Mouse (Mus musculus) midbrain, embryonic 16.5 days (tissue): Measurements from ENCODE around the gene Agap2. TPM values are rescaled to one million over a fixed set of nuclear protein-coding genes. Genes with fewer than 3 reads are reported as not detected.

Experiments used
- ATAC-seq: fragments of 200-750 bp; cut with Nextera tagmentation; 2 replicates; pipeline ENCODE4 v1.8.0; 2017; ENCODE audit warnings: moderate TSS enrichment
- H3K27ac ChIP-seq: fragments of 300-500 bp; sonication (generic); 2 replicates; pipeline ENCODE4 v1.5.1; 2014; ENCODE audit warnings: mild to moderate bottlenecking, low read length, mixed read lengths
- H3K27me3 ChIP-seq: fragments of 300-500 bp; sonication (generic); 2 replicates; pipeline ENCODE4 v1.6.1; 2014; ENCODE audit warnings: low read depth, low read length, mixed read lengths; ENCODE audit not compliant: control insufficient read depth, insufficient read depth
- H3K36me3 ChIP-seq: fragments of 300-500 bp; sonication (generic); 2 replicates; pipeline ENCODE4 v1.6.1; 2014; ENCODE audit warnings: mild to moderate bottlenecking, low read length, moderate library complexity, mixed read lengths; ENCODE audit not compliant: control insufficient read depth, insufficient read depth
- H3K4me1 ChIP-seq: fragments of 300-500 bp; sonication (generic); 2 replicates; pipeline ENCODE4 v1.6.1; 2014; ENCODE audit warnings: mild to moderate bottlenecking, low read length, mixed read lengths; ENCODE audit not compliant: control insufficient read depth, insufficient read depth
- H3K4me2 ChIP-seq: fragments of 300-500 bp; sonication (generic); 2 replicates; pipeline ENCODE4 v1.6.1; 2014; ENCODE audit warnings: mild to moderate bottlenecking, low read length, mixed read lengths
- H3K4me3 ChIP-seq: fragments of 300-500 bp; sonication (generic); 2 replicates; pipeline ENCODE4 v1.5.1; 2014; ENCODE audit warnings: low read depth, mild to moderate bottlenecking, low read length, moderate library complexity, mixed read lengths
- H3K9ac ChIP-seq: fragments of 300-500 bp; sonication (generic); 2 replicates; pipeline ENCODE4 v1.6.1; 2014; ENCODE audit warnings: low read depth, low read length, mixed read lengths
- H3K9me3 ChIP-seq: fragments of 300-500 bp; sonication (generic); replicated peaks from 2 replicates; pipeline ENCODE4 v1.6.1; 2014; ENCODE audit warnings: mild to moderate bottlenecking, low read length, mixed read lengths; ENCODE audit not compliant: control insufficient read depth, poor library complexity, severe bottlenecking
- WGBS: fragments of 180-500 bp; shearing (Covaris S2); extraction: QIAGEN DNeasy Blood & Tissue Kit; methylation state at CpG from one replicate; pipeline ENCODE4 v1.1.7; 2014; 5-methylcytosine and 5-hydroxymethylcytosine counted together
- polyA plus RNA-seq: library from polyadenylated mRNA; unstranded; fragments of >200 nt; fragmentation: Nextera tagmentation; extraction: Ambion mirVana; gene quantifications from 2 replicates; pipeline ENCODE4 v1.2.1, GENCODE M21; 2015

Gene Agap2
- polyA plus RNA-seq, 1 experiment from 2014 or later = 5.1 TPM

DNA sequence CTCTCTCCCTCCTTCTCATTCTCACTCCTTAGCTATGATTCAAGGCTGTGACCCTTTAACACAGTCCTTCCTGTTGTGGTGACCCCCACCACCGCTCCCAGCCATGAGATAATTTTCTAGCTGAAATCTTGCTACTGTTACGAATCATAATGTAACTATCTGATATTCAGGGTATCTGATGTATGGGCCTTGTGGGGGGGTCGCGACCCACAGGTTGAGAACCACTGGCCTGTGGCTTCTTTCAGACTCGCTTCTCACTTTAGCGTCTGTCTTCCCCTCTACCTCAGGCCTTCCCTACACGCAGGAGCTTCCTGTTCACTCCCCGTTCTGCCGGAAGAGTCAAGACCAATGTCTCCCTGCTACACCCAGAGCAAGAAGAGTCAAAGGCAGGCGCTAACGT lies 43.4 kb downstream of the Agap2 start:
- no peak for ATAC-seq
- no peak overlapping the region for H3K4me3 ChIP-seq
- H3K9ac ChIP-seq = no peak overlapping the region
- peaks cover 17% of the 10 kb centered on the region for H3K4me1 ChIP-seq
- no peaks in the 10 kb centered on the region for H3K9me3 ChIP-seq
- H3K4me2 ChIP-seq = no peak overlapping the region
- WGBS = 96% methylated on average over 11 of the region's 11 CpGs
- no peaks in the 10 kb centered on the region for H3K27me3 ChIP-seq
- H3K27ac ChIP-seq = no peak overlapping the region
- H3K36me3 ChIP-seq = peaks cover 25% of the 10 kb centered on the region

- Histone ChIP-seq H3K27me3 (no peaks in the 10 kb centered on the region), H3K9me3 (no peaks in the 10 kb centered on the region), H3K27ac (no peak overlapping the region), H3K9ac (no peak overlapping the region), H3K36me3 (peaks cover 25% of the 10 kb centered on the region), H3K4me1 (peaks cover 17% of the 10 kb centered on the region), H3K4me3 (no peak overlapping the region), H3K4me2 (no peak overlapping the region)
- ATAC-seq = no peak
- 96% methylated on average over 10 of the region's 10 CpGs for WGBS
Observed at GRCm38 (mm10) chr10:127119229-127119628, 44.1 kb downstream of the Agap2 start.

GRCm38 (mm10) chr10:127120301-127121065 lies 45.4 kb downstream of the Agap2 start:
- H3K4me2 ChIP-seq = peak overlapping the region; percentile 69
- H3K27me3 ChIP-seq = no peaks in the 10 kb centered on the region
- peaks cover 25% of the 10 kb centered on the region for H3K36me3 ChIP-seq
- peak overlapping the region; percentile 59 for H3K27ac ChIP-seq
- peak; percentile 57 for ATAC-seq
- WGBS = 5% methylated on average over 32 of the region's 34 CpGs
- H3K4me1 ChIP-seq = peaks cover 17% of the 10 kb centered on the region
- peak overlapping the region; percentile 73 for H3K4me3 ChIP-seq
- H3K9me3 ChIP-seq = no peaks in the 10 kb centered on the region
- H3K9ac ChIP-seq = peak overlapping the region; percentile 70

DNA sequence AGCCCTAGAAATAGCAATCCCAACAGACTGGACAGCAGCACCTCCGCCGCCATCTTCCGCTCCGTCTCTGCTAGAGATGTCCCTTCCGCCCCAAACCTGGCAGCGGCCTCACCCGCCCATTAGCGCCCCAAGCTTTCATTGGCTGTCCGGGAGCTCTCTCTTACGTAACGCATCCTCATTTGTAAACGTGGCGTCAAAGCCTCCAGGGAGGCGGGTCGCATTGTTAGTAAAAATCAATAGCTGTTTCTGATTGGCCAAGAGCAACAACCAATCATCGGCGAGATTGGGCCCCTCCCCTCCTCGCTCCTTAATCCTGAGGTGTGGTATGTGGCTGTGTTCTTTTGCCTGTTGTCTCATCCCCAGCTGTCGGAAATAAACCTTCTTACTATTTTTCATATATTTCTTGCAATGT lies 46.0 kb downstream of the Agap2 start, which contains the start of gene Os9:
Gene Os9 (minus strand): TSS at position 66 of the 412 bp plus-strand sequence.
- peak; percentile 96 for ATAC-seq
- Histone ChIP-seq H3K4me2 (peak within 1 kb of the TSS; percentile 72), H3K27me3 (no peaks in the 10 kb centered on the region), H3K36me3 (peaks cover 19% of the 10 kb centered on the region), H3K4me1 (peaks cover 17% of the 10 kb centered on the region), H3K9me3 (no peaks in the 10 kb centered on the region), H3K4me3 (peak within 1 kb of the TSS; percentile 73), H3K27ac (peak within 1 kb of the TSS; percentile 85), H3K9ac (peak within 1 kb of the TSS; percentile 70)
- 0% methylated on average over 19 of the region's 19 CpGs for WGBS

- no peak for ATAC-seq
- H3K27me3 ChIP-seq = no peaks in the 10 kb centered on the region
- no peaks in the 10 kb centered on the region for H3K9me3 ChIP-seq
- peak overlapping the region; percentile 72 for H3K4me2 ChIP-seq
- peak overlapping the region; percentile 54 for H3K9ac ChIP-seq
- WGBS = 87% methylated on average over 3 of the region's 3 CpGs
- peak overlapping the region; percentile 85 for H3K27ac ChIP-seq
- H3K4me1 ChIP-seq = peaks cover 17% of the 10 kb centered on the region
- H3K4me3 ChIP-seq = peak overlapping the region; percentile 43
- H3K36me3 ChIP-seq = peaks cover 13% of the 10 kb centered on the region
Observed at GRCm38 (mm10) chr10:127122018-127122417, 46.9 kb downstream of the Agap2 start.

DNA sequence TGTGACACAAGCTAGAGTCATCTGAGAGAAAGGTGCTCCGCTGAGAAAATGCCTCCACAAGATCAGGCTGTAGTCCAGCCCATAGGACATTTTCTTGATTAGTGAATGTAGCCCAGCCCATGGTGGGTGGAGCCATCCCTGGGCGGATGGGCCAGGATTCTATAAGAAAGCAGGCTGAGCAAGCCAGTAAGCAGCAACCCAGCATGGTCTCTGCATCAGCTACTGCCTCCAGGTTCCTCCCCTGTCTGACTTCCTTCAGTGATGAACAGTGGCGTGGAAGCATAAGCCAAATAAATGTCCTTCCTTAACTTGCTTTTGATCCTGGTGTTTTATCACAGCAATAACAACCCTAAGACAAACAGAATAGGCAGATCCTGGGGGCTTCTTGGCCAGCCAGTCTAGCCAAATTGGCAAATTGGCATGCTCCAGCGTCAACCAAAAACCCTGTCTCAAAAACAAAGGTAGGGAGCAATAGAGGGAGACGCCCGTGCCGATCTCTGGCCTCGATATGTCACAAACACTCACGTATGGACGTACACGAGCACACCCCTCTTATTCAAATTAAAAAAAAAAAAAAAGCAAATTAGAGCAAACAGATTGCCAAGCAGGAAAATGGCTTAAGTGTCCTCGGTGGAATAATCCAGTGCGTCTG lies 47.8 kb downstream of the Agap2 start:
- H3K4me3 ChIP-seq = peak overlapping the region; percentile 27
- H3K4me1 ChIP-seq = peaks cover 17% of the 10 kb centered on the region
- WGBS = 6% methylated on average over 13 of the region's 13 CpGs
- H3K9ac ChIP-seq = peak overlapping the region; percentile 55
- no peaks in the 10 kb centered on the region for H3K27me3 ChIP-seq
- H3K4me2 ChIP-seq = peak overlapping the region; percentile 72
- H3K27ac ChIP-seq = peak overlapping the region; percentile 85
- ATAC-seq = peak; percentile 53
- H3K36me3 ChIP-seq = peaks cover 7% of the 10 kb centered on the region
- H3K9me3 ChIP-seq = no peaks in the 10 kb centered on the region

DNA sequence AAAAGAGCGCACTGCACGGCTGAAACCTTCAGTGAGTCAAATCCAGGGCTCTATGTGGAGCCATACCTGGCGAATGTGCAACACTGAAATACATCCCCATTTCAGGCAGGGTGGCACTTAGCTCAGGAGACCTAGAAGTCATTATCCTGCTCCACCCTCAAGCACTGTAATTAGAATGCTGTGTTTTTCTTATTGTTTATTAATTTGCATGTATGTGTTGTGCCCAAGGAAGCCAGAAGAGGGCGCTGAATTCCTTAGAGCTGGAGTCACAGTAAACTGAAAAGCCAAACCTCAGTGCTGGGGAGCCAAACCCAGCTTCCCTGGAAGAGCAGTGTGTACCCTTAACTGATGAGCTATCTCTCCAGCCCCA lies 48.3 kb downstream of the Agap2 start:
- Histone ChIP-seq H3K4me2 (peak overlapping the region; percentile 72), H3K4me1 (peaks cover 17% of the 10 kb centered on the region), H3K9me3 (no peaks in the 10 kb centered on the region), H3K9ac (peak overlapping the region; percentile 55), H3K27ac (peak overlapping the region; percentile 85), H3K4me3 (peak overlapping the region; percentile 27), H3K27me3 (no peaks in the 10 kb centered on the region), H3K36me3 (peaks cover 7% of the 10 kb centered on the region)
- WGBS = 5% methylated on average over 4 of the region's 4 CpGs
- no peak for ATAC-seq

- H3K4me3 ChIP-seq = no peak overlapping the region
- no peak overlapping the region for H3K9ac ChIP-seq
- H3K9me3 ChIP-seq = no peaks in the 10 kb centered on the region
- H3K4me1 ChIP-seq = peaks cover 10% of the 10 kb centered on the region
- ATAC-seq = no peak
- H3K27ac ChIP-seq = no peak overlapping the region
- no peaks in the 10 kb centered on the region for H3K27me3 ChIP-seq
- H3K36me3 ChIP-seq = no peaks in the 10 kb centered on the region
- WGBS = 74% methylated on average over 9 of the region's 9 CpGs
- H3K4me2 ChIP-seq = no peak overlapping the region
Observed at GRCm38 (mm10) chr10:127125210-127126001, 50.3 kb downstream of the Agap2 start.
